Mouse (Mus musculus): ENCODE results near the gene Fam76b. TPM values are rescaled to one million over a fixed set of nuclear protein-coding genes. Genes with fewer than 3 reads are reported as not detected.

Fam76b gene
- polyA plus RNA-seq, 1 experiment from 2014 or later: 9.7 TPM

GRCm38 (mm10) chr9:13871631-13872030 is 44.1 kb downstream of the Fam76b start:
- no peak overlapping the region for H3K4me2 ChIP-seq
- H3K4me3 ChIP-seq (replicated peaks): no peak overlapping the region
- H3K9me3 ChIP-seq (replicated peaks): no peaks in the 10 kb centered on the region
- H3K27me3 ChIP-seq: no peaks in the 10 kb centered on the region
- 62% methylated on average over 7 of the region's 7 CpGs for WGBS (ENCODE audit: insufficient replicate concordance)
- no peak overlapping the region for H3K27ac ChIP-seq (replicated peaks)
- no peak for ATAC-seq (ENCODE audit: insufficient read depth)
- H3K4me1 ChIP-seq (replicated peaks): no peaks in the 10 kb centered on the region
- no peaks in the 10 kb centered on the region for H3K36me3 ChIP-seq (replicated peaks)
- H3K9ac ChIP-seq: no peak overlapping the region

DNA sequence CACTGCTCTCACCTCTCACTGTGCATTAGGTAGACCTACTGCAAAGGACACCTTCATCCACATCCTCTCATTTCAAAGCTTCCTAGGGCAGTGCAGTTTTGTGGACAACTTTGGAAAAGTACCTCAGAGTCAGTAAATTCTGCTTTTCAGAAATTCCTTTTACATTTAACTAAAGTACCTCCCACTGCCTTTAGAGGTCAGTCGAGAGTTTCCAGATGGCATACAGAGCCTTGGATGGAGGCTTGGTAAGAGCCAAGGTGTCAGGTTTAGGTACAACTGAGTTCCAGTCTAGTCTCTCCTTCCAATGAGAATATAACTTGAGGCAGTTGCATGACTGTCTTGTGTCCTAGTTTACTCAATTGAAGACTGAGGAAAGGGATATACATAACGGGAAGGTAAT is 46.8 kb downstream of the Fam76b start:
- H3K9me3 ChIP-seq (replicated peaks): no peaks in the 10 kb centered on the region
- H3K4me3 ChIP-seq (replicated peaks): no peak overlapping the region
- no peaks in the 10 kb centered on the region for H3K27me3 ChIP-seq
- H3K4me2 ChIP-seq: no peak overlapping the region
- H3K36me3 ChIP-seq (replicated peaks): no peaks in the 10 kb centered on the region
- H3K27ac ChIP-seq (replicated peaks): no peak overlapping the region
- H3K4me1 ChIP-seq (replicated peaks): no peaks in the 10 kb centered on the region
- 42% methylated on average over 2 of the region's 2 CpGs for WGBS (ENCODE audit: insufficient replicate concordance)
- ATAC-seq (ENCODE audit: insufficient read depth): no peak
- H3K9ac ChIP-seq: no peak overlapping the region

DNA sequence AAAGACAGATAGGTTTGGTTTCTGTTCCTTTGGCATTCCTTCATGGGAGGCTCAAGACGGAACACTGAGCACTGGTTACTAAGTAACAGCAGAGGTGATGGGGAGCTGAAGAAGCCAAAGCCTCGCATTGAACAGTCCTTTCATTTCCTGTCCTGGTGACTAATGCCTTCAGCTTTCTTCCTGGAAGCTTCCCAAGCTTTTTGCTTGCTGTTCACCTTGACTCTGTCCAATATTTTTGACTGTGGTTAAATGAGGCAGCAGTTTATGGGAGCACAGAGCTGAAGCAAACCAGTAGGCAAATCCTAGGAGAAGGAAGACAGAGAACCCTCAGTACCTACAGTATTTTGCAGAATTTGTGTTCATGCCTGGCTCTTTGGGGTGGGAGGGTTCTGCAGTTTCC is 47.8 kb downstream of the Fam76b start:
- WGBS (ENCODE audit: insufficient replicate concordance): 24% methylated on average over 2 of the region's 2 CpGs
- no peaks in the 10 kb centered on the region for H3K4me1 ChIP-seq (replicated peaks)
- H3K9me3 ChIP-seq (replicated peaks): no peaks in the 10 kb centered on the region
- H3K27ac ChIP-seq (replicated peaks): no peak overlapping the region
- no peak for ATAC-seq (ENCODE audit: insufficient read depth)
- H3K9ac ChIP-seq: no peak overlapping the region
- H3K27me3 ChIP-seq: no peaks in the 10 kb centered on the region
- H3K36me3 ChIP-seq (replicated peaks): no peaks in the 10 kb centered on the region
- no peak overlapping the region for H3K4me2 ChIP-seq
- no peak overlapping the region for H3K4me3 ChIP-seq (replicated peaks)

GRCm38 (mm10) chr9:13880761-13881160 is 53.2 kb downstream of the Fam76b start:
- no peak overlapping the region for H3K27ac ChIP-seq (replicated peaks)
- 17% methylated on average over 1 of the region's 1 CpGs for WGBS (ENCODE audit: insufficient replicate concordance)
- no peaks in the 10 kb centered on the region for H3K36me3 ChIP-seq (replicated peaks)
- no peaks in the 10 kb centered on the region for H3K27me3 ChIP-seq
- H3K4me3 ChIP-seq (replicated peaks): no peak overlapping the region
- no peak overlapping the region for H3K4me2 ChIP-seq
- H3K4me1 ChIP-seq (replicated peaks): no peaks in the 10 kb centered on the region
- no peak overlapping the region for H3K9ac ChIP-seq
- H3K9me3 ChIP-seq (replicated peaks): no peaks in the 10 kb centered on the region
- no peak for ATAC-seq (ENCODE audit: insufficient read depth)

DNA sequence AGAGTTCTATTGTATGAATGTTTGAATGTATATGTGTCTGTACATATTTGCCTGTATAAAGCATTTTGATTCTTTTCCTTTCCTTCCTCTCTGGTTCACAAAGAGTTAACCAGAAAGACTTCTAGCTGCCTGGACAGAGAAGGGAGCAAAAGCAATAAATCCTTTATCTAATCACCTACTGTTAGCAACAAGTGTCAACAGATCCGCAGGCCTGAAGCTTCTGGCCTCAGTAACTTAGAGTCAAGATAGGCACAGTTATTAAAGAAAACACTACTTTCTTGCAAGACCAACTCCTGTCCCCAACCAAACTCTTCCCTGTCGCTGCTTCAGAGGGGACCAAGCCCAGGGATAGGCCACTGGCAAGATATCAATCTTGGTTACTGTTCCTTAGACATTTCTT is 55.0 kb downstream of the Fam76b start:
- 16% methylated on average over 2 of the region's 2 CpGs for WGBS (ENCODE audit: insufficient replicate concordance)
- no peak overlapping the region for H3K4me3 ChIP-seq (replicated peaks)
- no peaks in the 10 kb centered on the region for H3K4me1 ChIP-seq (replicated peaks)
- no peak overlapping the region for H3K27ac ChIP-seq (replicated peaks)
- no peaks in the 10 kb centered on the region for H3K27me3 ChIP-seq
- H3K9me3 ChIP-seq (replicated peaks): no peaks in the 10 kb centered on the region
- H3K4me2 ChIP-seq: no peak overlapping the region
- no peak for ATAC-seq (ENCODE audit: insufficient read depth)
- no peaks in the 10 kb centered on the region for H3K36me3 ChIP-seq (replicated peaks)
- no peak overlapping the region for H3K9ac ChIP-seq

DNA sequence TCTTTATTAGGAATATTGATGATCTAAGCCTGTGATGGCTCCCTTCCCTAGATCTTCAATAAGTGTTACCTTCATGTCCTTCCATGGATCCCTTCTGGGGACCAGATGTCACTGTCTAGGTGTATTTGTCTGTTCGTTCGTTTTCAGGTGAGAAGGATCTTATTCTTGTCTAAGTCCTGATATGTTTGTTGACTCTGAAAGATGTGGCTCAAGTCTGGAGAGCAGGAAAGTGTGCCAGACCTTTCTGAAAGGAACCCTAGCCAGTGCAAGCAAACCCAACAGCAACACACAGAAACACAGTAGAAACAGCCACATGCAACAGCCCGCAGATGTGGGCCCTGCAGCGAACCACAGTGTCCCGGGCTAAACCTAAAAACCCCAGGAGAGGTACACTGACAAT is 61.5 kb downstream of the Fam76b start:
- Histone ChIP-seq H3K27ac (replicated peaks) (no peak overlapping the region), H3K27me3 (0 out of 2 replicates have a peak, but pooled peaks cover 3% of the 10 kb centered on the region), H3K4me1 (replicated peaks) (no peaks in the 10 kb centered on the region), H3K36me3 (replicated peaks) (no peaks in the 10 kb centered on the region), H3K9ac (no peak overlapping the region), H3K4me3 (replicated peaks) (no peak overlapping the region), H3K9me3 (replicated peaks) (peaks cover 4% of the 10 kb centered on the region; the same call in 1 of the 2 replicates), H3K4me2 (no peak overlapping the region)
- no peak for ATAC-seq (ENCODE audit: insufficient read depth)
- WGBS (ENCODE audit: insufficient replicate concordance): 51% methylated on average over 5 of the region's 5 CpGs

DNA sequence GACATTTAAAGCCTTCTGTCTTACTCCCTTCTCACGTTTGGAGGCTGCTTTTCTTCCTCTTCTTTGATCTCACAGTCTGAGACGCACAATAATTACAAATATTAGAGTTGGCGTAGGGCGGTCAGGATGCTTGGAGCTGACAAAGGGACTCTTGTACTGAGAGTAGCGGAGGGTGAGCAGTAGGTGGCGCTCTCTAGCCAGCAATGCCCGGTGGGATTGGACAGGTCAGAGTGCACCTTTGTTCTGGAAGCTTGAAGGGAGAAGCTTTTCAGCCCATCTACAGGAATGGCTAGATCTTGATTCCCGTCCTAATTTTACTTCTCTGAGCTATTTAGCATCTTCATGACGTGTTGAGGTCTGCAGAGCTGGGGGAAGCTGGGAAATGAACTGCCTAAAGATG is 62.1 kb downstream of the Fam76b start:
- Histone ChIP-seq H3K36me3 (replicated peaks) (no peaks in the 10 kb centered on the region), H3K9ac (no peak overlapping the region), H3K27me3 (0 out of 2 replicates have a peak, but pooled peaks cover 3% of the 10 kb centered on the region), H3K4me3 (replicated peaks) (no peak overlapping the region), H3K4me2 (no peak overlapping the region), H3K9me3 (replicated peaks) (peaks cover 4% of the 10 kb centered on the region; the same call in 1 of the 2 replicates), H3K4me1 (replicated peaks) (no peaks in the 10 kb centered on the region), H3K27ac (replicated peaks) (no peak overlapping the region)
- 17% methylated on average over 9 of the region's 9 CpGs for WGBS (ENCODE audit: insufficient replicate concordance)
- ATAC-seq (ENCODE audit: insufficient read depth): no peak

- Histone ChIP-seq H3K27me3 (0 out of 2 replicates have a peak, but pooled peaks cover 3% of the 10 kb centered on the region), H3K9me3 (replicated peaks) (peaks cover 4% of the 10 kb centered on the region; the same call in 1 of the 2 replicates), H3K27ac (replicated peaks) (no peak overlapping the region), H3K4me1 (replicated peaks) (no peaks in the 10 kb centered on the region), H3K4me3 (replicated peaks) (no peak overlapping the region), H3K4me2 (no peak overlapping the region), H3K9ac (no peak overlapping the region), H3K36me3 (replicated peaks) (no peaks in the 10 kb centered on the region)
- WGBS (ENCODE audit: insufficient replicate concordance): 44% methylated on average over 5 of the region's 5 CpGs
- ATAC-seq (ENCODE audit: insufficient read depth): no peak; the same call in 1 of the 2 replicates
These were observed 62.7 kb downstream of the Fam76b start for GRCm38 (mm10) chr9:13890171-13890570.

GRCm38 (mm10) chr9:13891888-13892287 is 64.4 kb downstream of the Fam76b start:
- ATAC-seq (ENCODE audit: insufficient read depth): no peak
- Histone ChIP-seq H3K27me3 (0 out of 2 replicates have a peak, but pooled peaks cover 3% of the 10 kb centered on the region), H3K4me1 (replicated peaks) (no peaks in the 10 kb centered on the region), H3K36me3 (replicated peaks) (no peaks in the 10 kb centered on the region), H3K4me2 (no peak overlapping the region), H3K9me3 (replicated peaks) (peaks cover 4% of the 10 kb centered on the region; the same call in 1 of the 2 replicates), H3K27ac (replicated peaks) (no peak overlapping the region), H3K4me3 (replicated peaks) (no peak overlapping the region), H3K9ac (no peak overlapping the region)
- 70% methylated on average over 6 of the region's 6 CpGs for WGBS (ENCODE audit: insufficient replicate concordance)

GRCm38 (mm10) chr9:13893044-13893443 is 65.5 kb downstream of the Fam76b start:
- H3K4me3 ChIP-seq (replicated peaks): no peak overlapping the region
- no peak overlapping the region for H3K4me2 ChIP-seq
- H3K27me3 ChIP-seq: 0 out of 2 replicates have a peak, but pooled peaks cover 3% of the 10 kb centered on the region
- ATAC-seq (ENCODE audit: insufficient read depth): no peak
- no peak overlapping the region for H3K9ac ChIP-seq
- H3K4me1 ChIP-seq (replicated peaks): no peaks in the 10 kb centered on the region
- H3K27ac ChIP-seq (replicated peaks): no peak overlapping the region
- 64% methylated on average over 4 of the region's 4 CpGs for WGBS (ENCODE audit: insufficient replicate concordance)
- no peaks in the 10 kb centered on the region for H3K36me3 ChIP-seq (replicated peaks)
- peaks cover 4% of the 10 kb centered on the region; the same call in 1 of the 2 replicates for H3K9me3 ChIP-seq (replicated peaks)

DNA sequence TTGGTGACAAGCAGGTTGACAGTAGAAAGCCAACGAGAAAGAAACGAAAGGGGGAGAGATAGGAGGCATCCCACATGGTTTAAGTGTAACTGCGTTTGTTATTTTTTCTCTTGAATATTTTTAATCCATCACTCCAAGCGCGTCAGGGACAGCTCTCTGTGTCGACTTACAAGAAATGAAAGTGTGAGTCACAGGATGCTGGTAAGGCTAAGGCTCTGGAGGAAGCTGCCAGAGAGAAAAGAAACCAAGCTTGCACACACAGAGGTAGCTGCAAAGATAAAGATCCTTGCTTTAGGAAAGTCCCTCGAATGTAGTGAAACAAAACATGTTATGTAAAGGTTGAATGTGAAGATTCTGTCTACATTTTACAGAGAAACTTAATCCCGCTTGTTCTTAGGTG is 67.0 kb downstream of the Fam76b start:
- no peaks in the 10 kb centered on the region for H3K36me3 ChIP-seq (replicated peaks)
- H3K4me2 ChIP-seq: no peak overlapping the region
- no peaks in the 10 kb centered on the region for H3K27me3 ChIP-seq
- H3K4me1 ChIP-seq (replicated peaks): no peaks in the 10 kb centered on the region
- no peak overlapping the region for H3K4me3 ChIP-seq (replicated peaks)
- no peak overlapping the region for H3K27ac ChIP-seq (replicated peaks)
- no peak for ATAC-seq (ENCODE audit: insufficient read depth)
- peaks cover 4% of the 10 kb centered on the region; the same call in 1 of the 2 replicates for H3K9me3 ChIP-seq (replicated peaks)
- no peak overlapping the region for H3K9ac ChIP-seq
- 46% methylated on average over 8 of the region's 8 CpGs for WGBS (ENCODE audit: insufficient replicate concordance)

- no peaks in the 10 kb centered on the region for H3K27me3 ChIP-seq
These were observed 67.4 kb downstream of the Fam76b start for GRCm38 (mm10) chr9:13894936-13895335.

More at GRCm38 (mm10) chr9:13894936-13895335, 67.4 kb downstream of the Fam76b start:
- H3K9me3 ChIP-seq (replicated peaks): peaks cover 4% of the 10 kb centered on the region; the same call in 1 of the 2 replicates
- H3K4me1 ChIP-seq (replicated peaks): no peaks in the 10 kb centered on the region
- H3K9ac ChIP-seq: no peak overlapping the region
- no peak for ATAC-seq (ENCODE audit: insufficient read depth)
- H3K4me3 ChIP-seq (replicated peaks): no peak overlapping the region
- no peaks in the 10 kb centered on the region for H3K36me3 ChIP-seq (replicated peaks)
- H3K27ac ChIP-seq (replicated peaks): no peak overlapping the region
- 65% methylated on average over 7 of the region's 7 CpGs for WGBS (ENCODE audit: insufficient replicate concordance)
- no peak overlapping the region for H3K4me2 ChIP-seq

Data from liver, embryonic 15.5 days (tissue).